Mouse (Mus musculus) kidney, adult 9 months (tissue): ENCODE results near the gene Mcm6.
A peak's percentile ranks its signal among the peaks of the same experiment; 100 is the strongest.

ENCODE experiments used
- DNase-seq: peaks from one replicate; pipeline ENCODE4 v3.0.0; 2022

Mcm6 gene

DNA sequence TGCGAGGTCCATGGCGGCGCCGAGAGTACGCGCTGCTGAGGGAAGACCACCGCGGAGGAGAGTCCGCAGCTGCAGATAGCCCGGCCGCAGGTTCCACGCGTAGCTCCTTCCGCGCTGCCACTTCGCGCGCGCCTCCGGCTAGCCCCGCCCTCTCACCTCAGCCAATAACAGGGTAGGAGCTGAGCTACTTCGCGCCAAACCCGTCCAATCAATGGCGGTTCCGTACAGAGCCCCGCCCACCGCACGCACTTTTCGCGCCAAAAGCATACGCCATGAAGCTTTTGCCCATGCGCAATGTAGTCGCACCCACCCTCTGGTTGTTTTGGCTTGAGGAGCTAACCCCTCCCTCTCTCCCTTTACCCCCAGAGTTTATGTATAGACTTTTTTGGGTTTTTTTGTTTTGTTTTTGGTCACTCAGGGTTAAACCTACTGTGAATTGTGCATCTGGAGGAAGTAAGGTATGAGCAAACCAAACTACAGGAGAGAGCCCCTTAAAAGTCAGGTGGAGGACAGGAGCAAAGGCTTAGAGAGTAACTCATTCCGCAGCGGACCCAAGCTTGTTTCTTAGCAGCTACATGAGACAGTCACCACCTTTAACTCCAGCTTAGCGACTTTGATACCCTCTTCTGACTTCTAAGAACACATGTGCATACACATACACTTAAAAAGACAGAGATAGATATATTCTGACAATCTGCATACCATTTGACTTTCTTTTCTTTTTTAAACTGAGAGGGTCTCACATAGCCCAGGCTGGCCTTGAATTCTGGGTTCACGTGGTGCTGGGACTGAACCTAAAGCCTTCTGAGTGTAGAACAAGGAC, at the start of gene Mcm6:
TSS of gene Mcm6 (minus strand) at position 111 of the 823 bp plus-strand sequence.
- DNase-seq = peak; percentile 97

DNA sequence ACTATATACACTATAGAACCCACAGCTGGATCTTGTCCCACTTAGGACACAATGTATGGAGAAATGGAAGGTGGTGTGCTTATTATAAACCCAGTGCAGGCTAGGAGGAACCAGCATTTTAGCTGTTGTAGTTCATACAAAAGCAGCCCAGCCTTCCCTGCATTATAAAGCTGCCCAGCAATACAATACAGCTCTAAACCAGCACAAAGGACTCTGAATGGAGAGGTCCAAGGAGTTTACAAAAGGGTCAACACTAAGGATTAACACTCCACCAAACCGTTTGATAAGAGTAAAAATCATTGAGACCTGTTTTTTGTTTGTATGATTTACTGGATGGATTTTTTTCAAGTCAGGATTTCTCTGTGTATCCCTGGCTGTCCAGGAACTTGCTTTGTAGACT, 47.4 kb upstream of the Mcm6 start:
- no peak for DNase-seq

- DNase-seq = no peak
These were observed 46.2 kb upstream of the Mcm6 start for GRCm38 (mm10) chr1:128405675-128406074.

- no peak for DNase-seq
These were observed 45.6 kb upstream of the Mcm6 start for GRCm38 (mm10) chr1:128405041-128405481.

DNA sequence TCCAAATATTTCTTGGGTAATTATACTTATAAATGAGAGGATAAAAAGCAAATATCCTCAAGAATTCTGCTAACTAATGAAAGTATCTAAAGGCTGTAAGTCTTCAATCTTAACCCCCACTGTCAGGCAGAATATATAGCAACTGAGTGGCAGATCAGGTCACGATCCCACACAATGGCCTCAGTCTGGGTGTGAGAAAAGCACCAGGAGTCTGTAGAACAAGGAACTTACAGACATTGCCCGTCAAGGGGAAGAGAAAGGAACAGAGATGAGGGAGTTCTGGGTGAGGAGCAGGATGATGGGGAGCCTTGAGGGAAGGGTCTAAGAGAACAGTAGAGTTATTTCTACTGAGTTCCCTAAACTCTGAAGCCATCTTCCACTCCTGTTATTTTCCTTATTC, 41.5 kb upstream of the Mcm6 start:
- DNase-seq = no peak

GRCm38 (mm10) chr1:128399941-128400915, 40.8 kb upstream of the Mcm6 start:
- no peak for DNase-seq

DNA sequence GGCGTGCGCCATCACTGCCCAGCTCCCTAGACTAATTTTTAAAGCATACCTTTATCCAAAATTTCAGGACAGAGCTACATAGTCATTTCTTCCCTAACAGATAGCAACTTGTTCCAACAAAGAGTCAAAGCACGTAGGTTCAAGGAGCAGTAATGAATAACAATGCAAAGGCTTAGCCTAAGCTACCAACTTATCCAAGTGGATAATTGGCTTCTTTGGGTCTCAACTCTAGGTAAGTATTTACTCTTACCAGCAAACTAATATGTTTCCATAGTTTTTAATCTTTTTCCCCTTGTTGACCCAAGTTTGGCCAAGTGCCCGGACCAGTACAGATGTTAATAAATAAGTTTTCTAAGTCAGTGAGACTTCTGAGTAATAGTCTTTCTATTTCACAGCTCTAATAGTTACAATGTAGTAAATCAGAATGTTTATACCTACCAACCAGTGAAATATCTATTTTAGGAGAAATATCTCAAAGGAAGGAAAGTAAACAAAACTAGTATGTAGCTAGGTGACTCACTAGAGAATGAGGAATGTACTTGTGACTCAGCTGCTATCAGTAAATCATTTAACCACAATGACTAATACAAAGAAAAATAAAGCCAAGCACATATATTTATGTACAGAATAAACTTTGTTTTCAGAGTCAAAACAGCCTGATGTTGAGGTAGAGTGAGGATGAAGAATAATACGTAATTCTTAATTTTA, 39.4 kb upstream of the Mcm6 start:
- peak; percentile 5 for DNase-seq

- no peak for DNase-seq
These were observed 35.2 kb upstream of the Mcm6 start for GRCm38 (mm10) chr1:128394657-128395056.

- DNase-seq = no peak
These were observed 32.9 kb upstream of the Mcm6 start for GRCm38 (mm10) chr1:128392382-128392781.

DNA sequence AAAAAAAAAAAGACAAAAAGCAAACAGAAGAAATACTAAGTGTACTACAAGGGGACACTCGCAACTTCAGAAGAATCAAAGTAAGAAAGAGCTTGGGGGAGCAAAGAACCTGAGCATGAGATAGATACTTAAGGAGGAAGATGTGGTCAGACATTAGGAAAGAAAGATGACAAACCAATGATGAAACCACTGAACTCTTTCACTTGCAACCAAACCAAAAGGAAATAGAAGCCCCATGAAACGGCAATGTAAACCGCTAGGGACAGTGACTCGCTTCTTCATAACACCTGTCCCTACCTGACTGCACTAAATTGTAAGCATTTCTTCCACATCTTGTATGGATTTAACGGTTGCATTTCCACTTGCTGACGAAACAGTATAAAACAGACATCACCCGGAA, 27.0 kb upstream of the Mcm6 start:
- no peak for DNase-seq

DNA sequence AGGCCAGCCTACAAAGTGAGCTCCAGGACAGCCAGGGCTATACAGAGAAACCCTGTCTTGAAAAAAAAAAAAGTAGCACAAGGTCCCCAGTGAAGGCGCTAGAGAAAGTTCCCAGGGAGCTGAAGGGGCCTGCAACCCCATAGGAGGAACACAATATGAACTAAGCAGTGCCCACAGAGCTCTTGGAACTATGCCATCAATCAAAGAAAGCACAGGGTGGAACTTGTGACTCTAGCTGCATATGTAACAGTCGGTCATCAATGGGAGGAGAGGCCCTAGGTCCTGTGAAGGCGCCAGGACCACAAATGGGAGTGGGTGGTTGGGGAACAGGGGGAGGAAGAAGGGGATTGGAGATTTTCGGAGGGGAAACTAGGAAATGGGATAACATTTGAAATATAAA, 17.4 kb upstream of the Mcm6 start:
- DNase-seq = no peak

DNA sequence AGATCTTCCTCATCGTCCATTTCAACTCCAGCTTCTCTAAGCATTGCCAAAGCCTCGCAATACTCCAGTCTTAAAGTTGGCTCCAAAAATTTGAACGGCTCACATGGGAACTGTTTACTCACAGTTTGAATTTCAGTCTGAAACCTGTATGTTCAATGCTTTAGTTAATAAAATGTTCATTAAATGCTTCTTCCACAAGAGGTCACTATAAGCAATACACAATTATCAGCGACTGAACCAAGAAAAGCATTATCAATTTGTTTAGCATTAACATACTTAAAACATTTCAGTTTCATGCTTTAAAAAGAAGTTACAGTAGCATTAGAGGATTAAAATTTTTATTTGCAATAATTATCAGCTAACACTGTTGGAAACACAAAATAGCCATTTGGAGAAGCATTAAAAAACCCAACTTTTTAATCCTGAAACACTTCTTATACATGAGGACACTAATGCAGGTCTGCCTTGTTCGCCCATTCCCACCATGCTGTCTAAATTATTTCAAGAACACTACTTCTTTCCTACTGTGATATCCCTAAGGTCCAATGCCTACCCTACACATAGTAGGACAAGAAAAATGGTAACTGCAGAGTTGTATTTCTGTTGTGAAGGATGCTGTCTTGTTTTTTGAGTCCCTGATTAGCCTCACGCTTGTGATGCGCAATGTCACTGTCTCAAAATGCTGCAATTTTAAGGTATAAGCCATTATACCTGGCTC, 12.8 kb upstream of the Mcm6 start:
- DNase-seq = no peak

GRCm38 (mm10) chr1:128368732-128369441, 9.4 kb upstream of the Mcm6 start:
- DNase-seq = peak; percentile 48

- DNase-seq = no peak
These were observed 1.1 kb upstream of the Mcm6 start for GRCm38 (mm10) chr1:128360601-128361000.

- DNase-seq = no peak
These were observed 429 bp downstream of the Mcm6 start for GRCm38 (mm10) chr1:128358916-128359553.

DNA sequence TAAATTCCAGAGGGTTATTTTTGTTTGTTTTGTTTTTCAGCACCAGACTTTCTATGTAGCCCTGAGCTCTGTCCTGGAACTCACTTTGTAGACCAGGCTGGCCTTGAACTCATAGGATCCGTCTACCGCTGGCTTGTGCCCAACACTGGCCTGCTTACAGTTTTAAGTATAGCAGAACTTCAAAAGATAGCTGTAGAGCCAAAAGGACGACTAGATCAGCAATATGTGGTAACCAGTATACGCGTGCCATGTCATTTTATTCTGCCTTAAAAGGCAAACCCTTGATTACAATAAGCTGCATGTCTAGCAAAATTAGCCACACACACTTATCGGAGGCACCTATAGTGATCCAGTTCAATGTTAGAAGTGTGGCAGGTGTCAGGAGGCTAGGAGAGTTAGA, 1.2 kb downstream of the Mcm6 start:
- DNase-seq = no peak

DNA sequence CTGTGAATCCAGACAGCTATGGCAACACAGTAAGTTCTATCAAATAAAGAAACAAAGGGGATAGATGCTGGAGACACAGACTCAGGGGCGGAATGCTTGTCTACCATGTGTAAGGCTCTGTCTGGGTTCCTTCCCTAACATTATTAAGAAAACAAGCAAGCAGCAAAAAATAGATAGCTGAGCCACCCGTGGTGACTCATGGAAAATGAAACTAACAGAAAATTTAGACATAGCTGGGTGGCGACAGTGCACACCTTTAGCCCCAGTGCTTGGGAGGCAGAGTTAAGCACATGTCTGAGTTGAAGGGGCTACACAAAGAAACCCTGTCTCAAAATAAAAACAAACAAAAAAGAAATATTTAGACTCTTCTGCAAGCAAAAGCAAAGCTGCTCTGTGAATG, 2.0 kb downstream of the Mcm6 start:
- peak; percentile 3 for DNase-seq

DNA sequence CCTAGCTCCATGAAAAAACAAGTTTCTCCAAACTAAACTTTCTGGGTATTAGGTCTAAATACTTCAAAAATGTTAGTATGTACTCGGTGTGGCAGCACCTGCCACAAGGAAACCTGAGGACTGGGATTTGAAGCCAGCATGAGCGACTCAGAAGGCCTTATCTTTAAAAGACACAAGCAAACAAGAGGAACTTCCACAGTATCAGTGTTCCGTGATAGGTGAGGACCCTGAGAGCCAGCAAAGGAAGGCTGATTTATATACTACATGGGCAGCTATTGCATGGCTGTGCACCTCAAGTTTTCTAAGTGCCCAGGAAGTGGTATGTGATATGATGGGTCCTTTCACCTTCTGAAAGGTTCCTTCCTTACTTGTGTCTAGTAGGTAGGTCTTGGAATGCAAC, 6.4 kb downstream of the Mcm6 start:
- no peak for DNase-seq

GRCm38 (mm10) chr1:128344232-128344631, 15.2 kb downstream of the Mcm6 start:
- DNase-seq = no peak

- DNase-seq = no peak
These were observed 21.6 kb downstream of the Mcm6 start for GRCm38 (mm10) chr1:128337708-128338320.

- DNase-seq = no peak
These were observed 29.2 kb downstream of the Mcm6 start for GRCm38 (mm10) chr1:128330313-128330712.
